Mouse (Mus musculus) adrenal gland, postnatal 10 days (tissue): Measurements from ENCODE around the gene Wdr24. TPM values are rescaled to one million over a fixed set of nuclear protein-coding genes. Genes with fewer than 3 reads are reported as not detected.

Experiments
- DNase-seq: peaks from one replicate; pipeline ENCODE4 v3.0.0; 2021; ENCODE audit warnings: mixed read lengths
- total RNA-seq, 2 experiments: library from RNA; stranded (reverse); gene quantifications; 2 replicates each; pipeline ENCODE4 v1.2.3; 2021

The Wdr24 gene
- total RNA-seq, 2 experiments from 2014 or later: 17.6 to 23.1 TPM

DNA sequence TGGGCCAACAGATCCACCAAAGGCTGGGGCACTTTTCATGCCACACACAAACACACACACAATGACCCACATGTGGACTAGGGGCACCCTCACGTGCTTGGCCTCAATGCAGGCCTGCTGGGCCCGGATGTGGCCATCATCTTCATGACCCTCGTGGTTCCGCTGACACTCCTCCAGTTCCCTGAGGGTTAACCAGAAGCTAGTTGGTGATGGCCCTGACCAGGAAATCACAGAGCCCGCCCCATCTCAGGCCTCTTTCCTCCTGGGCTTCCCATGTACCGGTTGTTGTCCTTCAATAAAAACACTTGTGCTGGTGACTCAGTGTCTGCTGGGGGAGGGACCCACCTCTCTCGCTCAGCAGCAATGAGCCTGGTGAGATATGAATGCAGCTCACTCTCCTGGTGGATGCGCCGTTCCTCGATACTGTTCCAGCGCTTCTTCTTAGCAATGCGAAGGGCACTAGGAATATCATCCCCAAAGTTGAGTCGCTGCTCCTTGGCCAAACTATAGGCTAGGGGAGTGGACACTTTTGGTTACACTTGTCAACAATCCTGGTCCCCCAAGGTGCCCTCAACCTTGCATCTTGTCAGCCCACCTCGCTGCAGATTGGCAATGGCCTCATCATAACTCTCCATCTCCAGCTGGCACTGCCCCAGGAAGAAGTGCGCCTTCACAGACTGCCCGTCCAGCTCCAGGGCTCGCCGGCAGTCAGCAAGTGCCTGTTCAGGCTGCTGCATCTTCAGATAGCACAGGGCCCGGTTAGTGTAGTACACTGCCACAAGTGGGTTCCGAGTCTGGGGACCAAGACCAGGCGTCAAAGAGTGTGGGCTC lies 8.2 kb downstream of the Wdr24 start:
- DNase-seq: peak; percentile 69

DNA sequence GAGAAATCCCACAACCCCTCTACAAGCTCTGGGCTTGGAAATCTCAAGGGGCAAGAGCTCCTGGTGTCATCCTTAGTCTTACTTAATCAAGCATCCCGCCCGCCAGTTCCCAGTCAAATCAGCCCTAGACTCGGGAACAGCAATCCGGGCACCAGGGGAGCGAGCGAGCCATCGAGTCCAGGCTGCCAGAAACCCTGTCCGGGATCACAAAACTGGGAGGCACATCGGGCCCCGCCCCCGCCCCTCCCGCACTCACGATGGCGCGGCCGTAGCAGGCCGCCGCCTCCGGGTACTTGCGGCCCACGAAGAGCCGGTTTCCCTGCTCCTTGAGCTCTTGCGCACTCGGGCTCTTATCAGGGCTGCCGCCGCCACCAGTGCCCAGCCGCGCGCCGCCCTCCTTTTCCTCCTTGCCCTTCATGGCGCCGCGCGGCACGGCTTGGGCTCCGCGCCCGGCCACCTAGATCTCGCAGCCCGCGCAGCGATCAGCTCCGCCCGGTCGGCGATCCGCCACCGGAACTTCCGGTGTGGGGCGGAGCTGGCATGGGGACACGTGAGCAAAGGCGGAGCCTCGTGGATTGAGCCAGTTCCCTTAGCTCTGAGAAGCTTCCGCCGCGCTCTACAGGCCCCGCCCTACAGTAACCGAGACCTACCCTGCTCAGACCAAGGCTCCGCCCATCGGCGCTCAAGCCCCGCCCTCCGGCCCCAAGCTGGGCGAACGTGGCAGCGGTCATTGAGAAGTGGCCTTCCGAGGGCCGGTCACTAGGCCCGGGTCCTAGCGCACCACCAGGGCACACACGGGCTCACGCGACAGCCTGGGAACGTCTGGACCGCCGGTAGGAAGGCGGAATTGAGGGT lies 9.2 kb downstream of the Wdr24 start:
- DNase-seq: peak; percentile 100

DNA sequence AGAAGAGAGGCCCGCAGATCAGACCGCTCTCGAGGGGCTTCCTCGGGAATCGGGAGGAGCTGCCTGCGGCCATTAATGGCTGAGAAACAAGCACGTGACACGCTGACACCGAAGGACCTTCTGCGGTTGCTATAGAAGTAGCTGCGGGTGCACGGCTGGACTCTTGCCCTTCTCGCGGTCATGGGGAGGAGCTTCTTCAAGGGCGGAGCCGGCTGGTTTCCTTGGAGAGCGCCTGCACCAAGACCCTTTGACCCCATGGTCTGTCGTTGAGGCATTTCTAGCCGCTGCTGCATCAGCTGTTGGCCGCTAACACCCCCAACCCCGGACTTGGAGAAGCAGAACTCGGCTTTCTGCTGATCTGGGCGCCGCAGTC lies 9.8 kb downstream of the Wdr24 start, which contains the start of gene Stub1:
Gene Stub1, minus strand, starts transcription at position 114 of the 373 bp plus-strand sequence.
- peak; percentile 95 for DNase-seq

DNA sequence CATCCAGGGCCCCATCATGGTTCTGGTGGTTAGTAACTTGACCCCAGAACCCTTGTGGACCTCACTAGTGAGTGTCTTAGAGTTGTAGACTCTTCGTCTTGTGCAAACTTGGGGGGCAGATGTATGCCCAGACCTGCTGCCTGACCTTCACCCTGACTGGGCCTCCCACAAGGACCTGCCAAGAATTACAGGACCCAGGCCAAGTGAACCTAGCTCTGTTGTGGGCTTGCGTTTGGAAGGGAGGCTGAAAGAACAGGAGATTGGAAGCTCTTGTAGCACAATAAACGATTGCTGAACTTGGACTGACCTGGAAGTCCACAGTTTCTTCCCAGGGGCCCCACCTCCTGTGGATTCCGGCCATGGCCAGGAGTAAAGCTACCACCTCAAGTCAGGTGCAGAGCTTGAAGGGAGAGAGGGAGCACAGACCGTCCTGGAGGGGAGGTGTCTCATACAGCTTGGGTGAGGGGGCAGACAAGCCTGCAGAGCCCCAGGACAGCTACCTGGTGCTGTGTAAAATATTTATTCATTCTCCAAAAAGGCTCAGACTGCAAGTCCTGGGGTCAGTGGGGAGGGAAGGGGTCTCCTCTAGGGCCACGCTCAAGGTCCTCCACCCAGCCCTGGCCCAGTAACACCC lies 10.7 kb downstream of the Wdr24 start:
- DNase-seq: peak; percentile 64

DNA sequence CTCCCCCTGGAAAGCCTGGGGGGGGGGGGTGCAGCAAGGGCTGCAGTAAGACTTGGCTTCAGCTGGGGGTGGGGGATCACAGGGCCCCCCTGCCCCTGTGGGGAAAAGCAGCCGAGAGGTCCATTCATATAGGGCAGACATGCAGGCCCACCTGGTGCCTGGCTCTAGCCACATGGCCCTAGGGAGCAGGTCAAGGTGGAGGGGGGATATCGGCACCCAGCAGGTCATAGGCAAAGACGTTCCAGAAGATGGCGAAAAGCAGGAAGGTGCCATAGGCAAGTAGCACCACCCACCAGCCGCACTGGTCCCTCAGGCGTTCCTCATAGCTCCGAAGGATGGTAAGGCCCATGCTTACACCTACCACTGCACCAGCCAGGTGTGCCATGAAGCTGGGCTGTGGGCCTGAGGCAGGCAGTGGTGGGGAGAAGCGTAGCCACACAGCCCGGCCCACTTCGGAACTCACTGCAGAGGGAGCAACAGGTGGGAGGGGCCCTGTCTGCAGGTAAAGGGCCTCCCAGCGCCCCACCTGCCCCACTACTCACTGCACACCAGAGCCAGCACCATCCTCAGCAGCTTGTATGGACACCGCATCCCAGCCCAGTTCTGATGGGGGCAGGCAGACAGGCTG lies 11.3 kb downstream of the Wdr24 start:
- no peak for DNase-seq

DNA sequence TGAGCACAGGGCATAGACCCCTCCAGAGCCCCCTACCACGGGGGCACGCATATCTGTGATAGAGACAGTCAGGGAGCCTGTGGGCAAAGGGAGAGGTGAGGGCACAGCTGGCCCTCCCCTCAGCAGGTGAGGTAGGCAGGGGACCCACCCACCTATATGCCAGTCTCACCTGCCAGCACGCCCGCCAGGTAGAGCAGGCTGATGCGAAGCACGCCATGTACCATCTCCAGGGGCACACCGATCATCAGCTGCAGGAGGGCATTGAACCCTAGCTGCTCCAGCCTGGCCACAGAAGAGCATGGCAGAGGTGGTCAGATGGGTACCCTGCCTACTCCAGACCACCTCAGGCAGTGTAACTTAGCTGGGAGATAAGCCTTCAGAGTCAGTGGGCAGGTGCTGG lies 11.9 kb downstream of the Wdr24 start:
- no peak for DNase-seq

DNA sequence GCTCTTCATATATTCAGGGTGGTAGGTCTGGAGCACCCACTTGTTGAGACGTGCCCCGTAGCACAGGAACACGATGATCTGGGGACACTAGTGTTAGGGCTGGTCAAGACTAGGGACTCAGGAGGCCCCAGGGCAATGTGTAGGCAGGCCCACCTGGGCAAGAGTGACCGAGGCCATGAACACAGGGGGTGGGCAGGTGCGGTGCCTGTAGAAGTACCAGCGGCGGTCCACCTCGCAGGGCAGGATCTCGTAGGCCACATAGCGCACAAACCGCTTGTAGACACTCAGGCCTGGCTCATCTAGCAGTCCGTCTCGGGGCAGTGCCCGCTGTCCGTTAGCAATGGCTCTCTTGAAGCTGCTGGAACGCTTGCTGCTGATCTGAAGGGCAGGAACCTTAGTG lies 12.4 kb downstream of the Wdr24 start:
- peak; percentile 37 for DNase-seq

DNA sequence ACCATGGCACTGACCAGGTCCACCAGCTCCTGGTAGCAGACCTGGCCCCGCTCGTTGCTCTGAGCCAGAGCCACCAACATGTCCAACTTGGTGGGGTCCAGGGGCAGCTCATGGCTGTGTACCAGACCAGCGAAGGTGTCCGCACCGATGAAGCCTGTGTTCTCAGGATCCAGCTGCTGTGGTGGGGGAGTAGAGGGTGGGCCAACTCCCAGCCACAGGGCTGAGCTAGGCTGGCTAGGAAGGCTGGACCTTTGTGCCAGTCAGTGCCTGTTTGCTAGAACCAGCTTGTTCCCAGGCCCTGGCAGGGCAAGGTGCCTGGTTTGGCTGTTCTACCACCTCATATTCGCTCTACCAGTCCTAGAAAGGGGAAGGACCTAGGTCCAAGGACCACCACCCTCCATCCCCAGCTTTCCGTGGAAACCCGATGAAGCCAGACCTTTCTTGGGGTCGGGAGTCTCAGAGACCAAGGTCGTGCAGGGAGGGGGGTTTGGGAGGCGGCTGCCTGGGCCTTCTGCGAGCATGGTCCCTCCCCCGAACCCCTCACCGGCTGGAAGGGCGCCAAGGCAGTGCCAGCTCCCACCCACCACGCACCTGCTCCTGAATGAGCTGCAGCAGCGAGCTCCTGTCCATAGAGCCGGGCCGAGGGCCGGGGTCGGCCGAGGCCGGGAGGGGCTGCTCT lies 13.1 kb downstream of the Wdr24 start:
- peak; percentile 59 for DNase-seq

DNA sequence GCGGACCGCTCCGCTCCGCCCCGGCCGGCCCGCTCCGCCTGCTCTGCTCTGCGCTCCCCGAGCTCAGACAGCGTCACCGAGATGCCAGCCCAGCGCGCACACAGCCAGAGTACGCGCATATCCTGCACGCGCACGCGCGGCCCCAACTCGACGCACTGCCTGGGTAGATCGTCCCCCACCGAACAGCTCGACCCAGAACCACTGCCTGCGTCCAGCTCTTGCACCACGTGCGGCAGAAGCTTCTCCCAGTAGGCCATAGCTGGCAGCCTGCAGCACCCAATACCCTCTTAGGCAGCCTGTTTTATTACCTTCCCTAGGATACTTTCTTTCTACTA lies 13.6 kb downstream of the Wdr24 start, which contains the start of gene Rhbdl1:
Gene Rhbdl1, minus strand, starts transcription at position 220 of the 335 bp plus-strand sequence.
- peak; percentile 90 for DNase-seq

DNA sequence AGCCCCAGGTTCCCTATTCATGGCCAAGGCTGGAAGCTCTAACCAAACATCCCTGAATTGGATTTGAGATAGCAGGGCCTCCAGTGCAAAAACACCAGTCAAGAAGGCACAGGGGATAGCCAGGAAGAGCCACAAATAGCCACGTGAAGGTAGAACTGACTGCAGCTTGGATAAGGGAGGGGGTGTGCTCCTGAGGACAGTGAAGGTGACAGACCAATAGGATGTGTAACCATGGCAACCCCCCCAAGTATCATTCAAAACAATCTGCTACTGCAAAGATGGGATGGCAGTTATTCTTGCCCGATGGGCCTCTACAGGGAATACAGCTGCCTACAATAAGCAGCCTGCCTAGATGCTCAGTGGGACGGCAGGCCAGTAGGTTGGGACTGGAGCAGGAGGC lies 14.1 kb downstream of the Wdr24 start:
- no peak for DNase-seq

DNA sequence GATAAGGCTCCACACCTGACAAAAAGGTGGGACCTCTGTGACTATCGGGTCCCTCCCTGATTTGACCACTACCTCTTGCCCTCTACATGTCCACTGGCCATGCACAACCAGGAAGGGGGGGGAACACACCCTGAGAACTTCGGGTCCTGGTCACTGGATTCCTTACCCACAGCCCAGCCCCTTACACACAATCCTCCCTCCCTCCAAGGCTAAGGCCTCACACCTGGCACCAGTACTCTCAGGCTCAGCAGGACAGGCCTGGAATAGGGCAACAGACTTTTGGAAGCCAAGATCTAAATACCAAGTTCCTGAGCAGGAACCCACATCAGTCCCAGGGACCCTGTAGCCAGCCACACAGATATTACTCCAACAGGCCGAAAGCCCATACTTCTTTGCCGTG lies 15.5 kb downstream of the Wdr24 start:
- no peak for DNase-seq

DNA sequence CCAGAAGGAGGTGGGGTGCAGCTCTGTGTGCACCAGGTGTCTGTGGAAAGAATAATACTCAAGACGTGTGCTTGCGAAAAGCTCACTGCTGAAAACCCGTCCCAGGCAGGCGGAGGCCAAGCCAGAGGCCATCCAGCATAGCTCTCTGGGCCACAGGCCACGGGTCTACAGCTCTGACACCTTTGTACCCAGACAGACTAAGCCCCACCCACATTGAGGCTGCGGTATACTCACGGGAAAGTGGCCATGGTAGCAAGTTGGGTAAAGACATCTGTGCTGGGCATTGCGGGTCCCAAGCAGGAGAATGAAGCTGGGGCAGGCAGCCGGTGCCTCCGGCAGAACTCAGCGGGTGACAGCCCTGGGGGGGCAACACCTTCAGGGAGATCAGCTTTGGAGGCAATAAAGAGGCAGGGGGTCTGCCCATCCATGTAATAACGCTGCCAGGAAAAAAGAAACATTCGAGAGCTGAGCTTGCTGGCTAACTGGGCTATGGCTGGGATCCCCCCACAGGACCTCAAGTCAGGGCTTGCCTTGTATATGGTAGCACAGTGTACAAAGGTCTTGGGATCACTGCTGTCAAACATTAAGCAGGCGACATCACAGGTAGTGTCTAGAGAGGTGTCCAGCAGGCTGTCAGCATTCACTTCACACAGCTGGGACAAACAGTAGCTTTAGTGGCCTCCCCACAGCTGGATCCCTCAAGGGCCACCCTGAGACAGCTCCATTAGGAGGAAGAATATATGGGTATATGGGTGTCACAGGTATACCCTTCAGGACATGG lies 16.2 kb downstream of the Wdr24 start:
- no peak for DNase-seq

DNA sequence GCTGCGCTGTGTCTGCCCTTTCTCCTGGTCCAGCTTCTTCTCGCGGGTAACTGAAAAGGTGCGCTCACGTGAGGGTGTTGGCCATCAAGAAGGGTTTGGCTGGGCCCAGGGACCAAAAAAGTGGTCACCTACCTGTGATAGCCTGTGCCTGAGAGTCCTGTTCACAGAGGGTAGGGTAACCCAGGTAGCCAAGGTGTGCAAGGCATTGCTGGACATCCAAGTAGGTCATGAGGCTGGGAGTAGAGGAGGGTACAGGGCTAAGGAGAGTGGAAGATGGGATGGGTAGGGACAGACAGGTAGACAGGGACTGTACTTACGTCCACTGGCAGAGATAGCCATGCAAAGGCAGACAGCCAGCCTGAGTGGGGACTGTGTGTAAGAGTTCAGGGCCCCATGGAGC lies 17.1 kb downstream of the Wdr24 start:
- no peak for DNase-seq

DNA sequence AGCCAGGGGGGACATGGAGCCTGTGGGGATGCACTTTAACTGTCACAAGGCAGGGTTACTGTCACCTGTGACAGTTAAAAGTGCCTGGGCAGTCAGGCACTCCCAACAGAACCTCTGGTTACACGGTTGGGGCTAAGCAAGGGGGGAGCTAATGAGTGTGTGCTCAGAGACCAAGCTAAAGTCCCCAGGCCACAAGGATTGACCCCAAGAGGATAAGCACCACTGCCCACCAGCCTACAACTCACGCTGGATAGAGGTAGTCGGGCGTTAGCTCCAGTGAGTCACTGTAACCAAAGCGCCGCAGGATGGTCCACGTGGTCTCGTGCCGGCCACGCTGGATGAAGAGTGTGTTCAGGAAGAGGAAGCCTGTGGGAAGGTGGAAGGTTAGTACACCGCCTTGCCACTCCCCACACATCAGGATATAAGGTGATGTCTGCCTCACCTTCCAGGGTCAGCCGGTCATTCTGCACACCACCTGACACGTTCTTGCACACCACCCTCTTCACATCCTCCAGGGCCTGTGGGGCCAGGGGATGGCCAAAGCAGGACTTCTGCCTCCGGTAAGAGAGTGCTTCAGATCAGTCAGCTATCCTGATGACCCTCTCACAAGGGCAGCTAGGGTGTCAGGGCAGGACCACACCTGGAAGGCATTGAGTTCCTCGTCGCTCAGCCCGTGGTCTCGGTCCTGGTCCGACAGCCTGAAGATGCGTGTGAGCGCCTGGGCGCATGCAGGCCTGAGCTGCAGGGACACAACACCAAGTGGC lies 17.9 kb downstream of the Wdr24 start, which contains the start of gene Gm20683:
Gene Gm20683, minus strand, starts transcription at position 647 of the 764 bp plus-strand sequence.
- no peak for DNase-seq

DNA sequence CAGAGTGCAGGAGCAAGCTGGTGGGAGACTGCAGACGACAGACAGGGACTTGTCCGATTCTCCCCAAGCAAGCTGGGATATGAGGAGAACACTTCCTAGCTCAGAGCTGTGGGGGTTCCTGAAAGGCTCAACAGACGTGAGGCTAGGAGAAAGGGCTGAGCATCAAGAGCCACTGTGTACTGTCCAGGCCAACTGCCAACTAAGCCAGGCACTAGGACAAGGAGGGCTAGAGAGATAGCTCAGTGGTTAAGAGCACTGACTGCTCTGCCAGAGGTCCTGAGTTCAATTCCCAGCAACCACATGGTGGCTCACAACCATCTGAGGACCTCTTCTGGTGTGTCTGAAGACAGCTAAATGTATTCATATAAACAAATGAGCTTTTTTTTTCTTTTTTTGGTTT lies 19.1 kb downstream of the Wdr24 start:
- no peak for DNase-seq

DNA sequence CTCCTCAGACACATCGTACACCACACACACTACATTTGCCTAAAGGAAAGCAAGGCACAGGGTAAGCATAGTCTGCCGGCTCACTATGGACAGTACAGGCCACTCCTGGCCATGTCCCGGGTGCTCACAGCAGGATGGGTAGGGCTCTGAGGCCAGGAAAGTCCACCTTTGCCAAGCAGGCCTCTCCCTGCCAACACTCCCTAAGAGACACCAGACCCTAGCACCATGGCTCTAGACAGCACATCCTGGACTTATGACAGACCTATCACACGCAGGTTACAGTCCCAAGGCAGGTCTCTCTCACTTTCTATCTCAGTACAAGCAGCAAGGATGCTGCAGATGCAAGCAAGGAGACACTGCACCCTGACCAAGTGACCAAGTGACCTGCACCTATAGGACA lies 19.7 kb downstream of the Wdr24 start:
- DNase-seq: no peak

DNA sequence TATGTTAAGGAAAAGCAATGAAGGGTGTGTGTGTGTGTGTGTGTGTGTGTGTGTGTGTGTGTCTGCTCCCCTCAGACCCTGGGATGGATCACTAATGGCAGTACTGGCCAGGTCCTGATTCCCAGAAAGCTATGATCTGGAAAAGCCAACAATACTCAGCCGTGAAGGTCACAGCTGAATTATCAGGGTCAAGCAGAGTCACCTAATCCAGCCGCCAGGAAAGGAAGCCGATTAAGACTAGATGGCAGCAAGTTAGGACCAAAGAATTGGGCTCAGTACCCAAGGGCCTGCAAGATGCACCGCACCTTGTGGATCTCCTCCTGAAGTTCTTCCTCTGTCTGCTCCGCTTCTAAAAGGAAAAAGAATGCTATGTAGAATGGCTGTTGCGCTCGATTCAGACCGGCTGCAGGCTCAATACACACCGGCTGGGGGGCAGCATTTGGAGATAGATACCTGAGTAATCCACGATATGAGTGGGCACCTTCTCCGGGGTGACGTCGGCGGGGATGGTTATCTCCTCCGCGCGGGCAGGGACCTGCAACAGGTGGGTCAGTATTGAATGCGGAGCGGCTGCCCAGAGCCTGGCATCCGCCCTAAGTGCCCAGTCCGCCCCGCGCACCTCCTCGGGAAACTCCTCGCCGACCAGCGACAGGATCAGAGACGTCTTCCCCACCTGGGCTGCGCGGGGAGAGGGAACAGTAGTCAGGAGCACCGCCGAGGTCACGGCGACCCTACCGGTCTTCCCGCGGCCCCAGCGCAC lies 20.4 kb downstream of the Wdr24 start:
- DNase-seq: no peak

DNA sequence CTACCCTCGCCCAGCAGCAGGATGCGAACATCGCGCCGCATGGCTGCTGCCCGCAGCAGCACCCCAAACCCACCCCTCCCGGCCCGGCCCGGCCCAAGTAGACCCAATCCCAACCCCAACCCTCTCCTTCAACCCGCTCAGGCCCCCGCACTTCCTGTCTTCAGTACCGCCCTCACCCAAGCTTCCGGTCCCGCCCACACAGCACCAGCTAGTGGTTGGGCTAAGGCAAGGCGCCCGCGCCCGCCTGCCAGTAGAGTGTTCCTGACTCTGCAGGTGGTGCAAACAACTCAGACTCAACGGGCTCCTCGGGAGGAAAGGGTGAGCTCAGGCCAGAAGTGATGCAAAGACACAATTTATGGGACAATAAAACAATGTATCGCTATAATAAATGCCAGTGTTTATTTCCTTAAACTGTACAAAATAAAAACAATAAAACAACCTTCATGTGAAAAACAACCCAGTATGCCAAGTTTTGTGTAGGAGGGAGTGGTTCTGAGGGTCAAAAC lies 21.0 kb downstream of the Wdr24 start, which contains the start of gene Rhot2:
Gene Rhot2, minus strand, starts transcription at position 456 of the 506 bp plus-strand sequence.
- peak; percentile 97 for DNase-seq

DNA sequence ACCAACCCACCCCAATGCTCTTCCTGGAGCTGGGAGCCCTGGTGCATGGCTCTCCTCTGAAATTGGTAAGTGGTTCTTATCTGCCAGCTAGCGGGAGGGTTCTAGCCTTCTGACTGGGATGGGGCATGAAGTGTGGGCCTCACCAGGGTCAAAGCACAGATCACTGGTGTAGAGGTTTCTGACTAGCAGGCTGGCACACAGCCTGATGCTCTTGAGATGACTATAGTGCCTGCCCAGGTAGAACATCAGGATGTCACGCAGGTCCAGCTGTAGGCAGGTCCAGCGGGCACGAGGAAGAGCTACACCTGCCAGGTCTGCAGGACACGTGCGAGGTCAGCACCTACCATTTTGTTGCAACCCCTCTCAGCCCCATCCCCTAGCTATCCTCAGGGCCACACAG lies 36.8 kb downstream of the Wdr24 start:
- no peak for DNase-seq
